Mouse (Mus musculus): ENCODE data around the gene Gabbr1.

GRCm38 (mm10) chr17:37050876-37051275 lies 5.1 kb downstream of the Gabbr1 start:
- TF ChIP-seq MAX (IDR thresholded peaks at IDR 0.05) (no peak), CTCF (IDR thresholded peaks at IDR 0.05; ENCODE audit: control insufficient read depth, insufficient read depth, insufficient read length) (no peak), USF1 (IDR thresholded peaks at IDR 0.05; ENCODE audit: low read depth) (no peak), CEBPB (IDR thresholded peaks at IDR 0.05; ENCODE audit: low read depth) (no peak), FOSL1 (IDR thresholded peaks at IDR 0.05; ENCODE audit: insufficient read depth, low read length, poor library complexity, severe bottlenecking) (no peak)
